Mouse (Mus musculus) CH12.LX (cell line): ENCODE results near the gene Riox2. TPM values are rescaled to one million over a fixed set of nuclear protein-coding genes. Genes with fewer than 3 reads are reported as not detected.

ENCODE experiments used
- DNase-seq: peaks from one replicate; pipeline ENCODE4 v3.0.0-alpha.2; 2013; ENCODE audit errors: extremely low read depth
- H3K27ac ChIP-seq: 2 replicates; pipeline ENCODE4 v1.5.1; 2012; ENCODE audit warnings: low read depth, mild to moderate bottlenecking, control low read depth, moderate library complexity; ENCODE audit not compliant: insufficient read depth
- H3K27me3 ChIP-seq: replicated peaks from 2 replicates; pipeline ENCODE3; 2012; ENCODE audit warnings: inconsistent platforms
- H3K36me3 ChIP-seq, 2 experiments: replicated peaks in 1 of 2; 2 replicates each; pipeline versions ENCODE3 to v1.6.1; 2012; ENCODE audit warnings: inconsistent platforms in 1 of 2, low read length in 1 of 2, mild to moderate bottlenecking in 1 of 2, mixed read lengths in 1 of 2, moderate library complexity in 1 of 2; ENCODE audit not compliant: control insufficient read depth in 1 of 2, insufficient read depth in 1 of 2
- H3K4me1 ChIP-seq, 2 experiments: 2 replicates each; pipeline ENCODE4 v1.6.1; 2012; ENCODE audit warnings: inconsistent platforms in 1 of 2, moderate library complexity in 1 of 2; ENCODE audit not compliant: insufficient read depth in 2 of 2, control insufficient read depth in 1 of 2
- H3K4me2 ChIP-seq: 2 replicates; pipeline ENCODE4 v1.6.1; 2012; ENCODE audit warnings: low read depth, mild to moderate bottlenecking, control low read depth; ENCODE audit not compliant: poor library complexity, insufficient read depth, severe bottlenecking
- H3K4me3 ChIP-seq, 3 experiments: fragments of 150-350 bp in 1 of 3; sonication (generic) in 1 of 3; replicated peaks in 1 of 3; 2 replicates each; pipeline versions ENCODE3 to v1.5.1; 2011 to 2012; ENCODE audit warnings: low read depth in 2 of 3, low read length in 2 of 3, mild to moderate bottlenecking in 2 of 3, moderate library complexity in 2 of 3, control low read depth in 1 of 3, improper control_type of control experiment in 1 of 3, inconsistent platforms in 1 of 3, mixed read lengths in 1 of 3; ENCODE audit not compliant: poor library complexity in 1 of 3
- H3K79me2 ChIP-seq: replicated peaks from 2 replicates; pipeline ENCODE4 v1.6.1; 2012; ENCODE audit warnings: mild to moderate bottlenecking, moderate library complexity; ENCODE audit not compliant: control insufficient read depth, poor library complexity, insufficient read depth, severe bottlenecking; ENCODE audit errors: extremely low read depth
- H3K9ac ChIP-seq: 2 replicates; pipeline ENCODE4 v1.6.1; 2012; ENCODE audit warnings: low read depth, mild to moderate bottlenecking, control low read depth, moderate library complexity; ENCODE audit not compliant: insufficient read depth
- H3K9me3 ChIP-seq: replicated peaks from 2 replicates; pipeline ENCODE3; 2012; ENCODE audit warnings: low read length, inconsistent platforms, mixed read lengths
- BHLHE40 ChIP-seq: IDR thresholded peaks from 2 replicates; pipeline ENCODE4 v1.6.1; 2011; ENCODE audit warnings: mild to moderate bottlenecking, low read depth, low read length, improper control_type of control experiment
- KAT2A ChIP-seq: IDR thresholded peaks from 2 replicates; pipeline ENCODE4 v1.6.1; 2012; ENCODE audit warnings: low read length, improper control_type of control experiment, inconsistent platforms; ENCODE audit not compliant: insufficient replicate concordance
- MYC ChIP-seq: IDR thresholded peaks from 2 replicates; pipeline ENCODE4 v1.6.1; 2011; ENCODE audit warnings: low read depth, mild to moderate bottlenecking, improper control_type of control experiment, low read length
- NELFE ChIP-seq: IDR thresholded peaks from 2 replicates; pipeline ENCODE4 v1.6.1; 2011; ENCODE audit warnings: low read depth, low read length, improper control_type of control experiment
- TCF12 ChIP-seq: IDR thresholded peaks from 2 replicates; pipeline ENCODE4 v1.6.1; 2014; ENCODE audit warnings: low read depth, mild to moderate bottlenecking, inconsistent platforms, low read length, improper control_type of control experiment
- USF1 ChIP-seq: IDR thresholded peaks from 2 replicates; pipeline ENCODE4 v1.6.1; 2014; ENCODE audit warnings: low read depth, mild to moderate bottlenecking, inconsistent platforms, low read length, improper control_type of control experiment
- dilution Hi-C: fragments of 300-500 bp; cut with MboI; formaldehyde crosslinking; loops from 2 replicates; pipeline ENCODE4 v1.14.3; 2020; ENCODE audit warnings: low sequenced_read_pairs; ENCODE audit not compliant: extremely low pct_unique_long_range_greater_than_20kb, extremely low pct_ligation_motif_present
- in situ Hi-C: fragments of 300-500 bp; cut with MboI; formaldehyde crosslinking; loops from 3 replicates; pipeline ENCODE4 v1.14.3; 2019; ENCODE audit warnings: low sequenced_read_pairs, low pct_ligation_motif_present, low pct_unique_long_range_greater_than_20kb, mixed read lengths
- polyA plus RNA-seq: library from polyadenylated mRNA; unstranded; fragments of >175 nt; gene quantifications from 2 replicates; pipeline ENCODE4 v1.2.1, GENCODE M21; 2012; ENCODE audit warnings: low read depth; ENCODE audit not compliant: insufficient read length
- total RNA-seq, 2 experiments: library from RNA; depleted of rRNA; stranded (reverse); fragments of 300-350 nt in 1 of 2; fragments of >200 nt in 1 of 2; gene quantifications; 2 replicates each; pipeline ENCODE4 v1.2.3; 2012 to 2014

Riox2 gene
- total and polyA plus RNA-seq, 3 experiments: 47.3 to 90.7 (median 53.6) TPM

GRCm38 (mm10) chr16:59540944-59541343, 69.4 kb downstream of the Riox2 start:
- TF ChIP-seq KAT2A: no peak
- peak; percentile 23; the same call in 1 of the 2 replicates for TF ChIP-seq BHLHE40
- TF ChIP-seq USF1: peak; percentile 54
- Histone ChIP-seq H3K4me2 (no peak overlapping the region), H3K9me3 (no peaks in the 10 kb centered on the region), H3K9ac (no peak overlapping the region), H3K27ac (no peak overlapping the region), H3K36me3 (no peaks in the 10 kb centered on the region), H3K79me2 (no peaks in the 10 kb centered on the region), H3K4me3 (no peak overlapping the region), H3K27me3 (no peaks in the 10 kb centered on the region), H3K4me1 (peaks cover 0 to 18% of the 10 kb centered on the region in 2 experiments; a peak in 2 of 4 replicates)
- dilution Hi-C loops (no loop called here), in situ Hi-C loops (no loop called here)
- DNase-seq: no peak

GRCm38 (mm10) chr16:59541382-59541781, 69.8 kb downstream of the Riox2 start:
- DNase-seq: no peak
- Histone ChIP-seq H3K4me3 (no peak overlapping the region), H3K9ac (no peak overlapping the region), H3K4me2 (no peak overlapping the region), H3K4me1 (peaks cover 0 to 18% of the 10 kb centered on the region in 2 experiments; a peak in 2 of 4 replicates), H3K9me3 (no peaks in the 10 kb centered on the region), H3K36me3 (no peaks in the 10 kb centered on the region), H3K27ac (no peak overlapping the region), H3K27me3 (no peaks in the 10 kb centered on the region), H3K79me2 (no peaks in the 10 kb centered on the region)
- TF ChIP-seq MYC: no peak
- TF ChIP-seq TCF12: no peak
- TF ChIP-seq NELFE: no peak
- in situ Hi-C loops (no loop called here), dilution Hi-C loops (no loop called here)

Other genes with a start within 250 kb of the Riox2 start
- gene Olfr201, start 199.1 kb upstream of the Riox2 start, total RNA-seq (2012; rRNA removed): not detected in 2 replicates
- gene Olfr201, start 199.1 kb upstream of the Riox2 start, total RNA-seq (2014; rRNA removed): not detected in 2 replicates
- gene Olfr201, start 199.1 kb upstream of the Riox2 start, polyA plus RNA-seq: not detected in 2 replicates
- gene Olfr202, start 185.0 kb upstream of the Riox2 start, total RNA-seq (2012; rRNA removed): not detected in 2 replicates
- not detected in 2 replicates for gene Olfr202, start 185.0 kb upstream of the Riox2 start, total RNA-seq (2014; rRNA removed)
- not detected in 2 replicates for gene Olfr202, start 185.0 kb upstream of the Riox2 start, polyA plus RNA-seq
- not detected in 2 replicates for gene Olfr203, start 172.9 kb upstream of the Riox2 start, total RNA-seq (2012; rRNA removed)
- gene Olfr203, start 172.9 kb upstream of the Riox2 start, total RNA-seq (2014; rRNA removed): not detected in 2 replicates
- gene Olfr203, start 172.9 kb upstream of the Riox2 start, polyA plus RNA-seq: not detected in 2 replicates
- gene Olfr204, start 153.5 kb upstream of the Riox2 start, total RNA-seq (2012; rRNA removed): not detected in 2 replicates
- gene Olfr204, start 153.5 kb upstream of the Riox2 start, total RNA-seq (2014; rRNA removed): not detected in 2 replicates
- gene Olfr204, start 153.5 kb upstream of the Riox2 start, polyA plus RNA-seq: not detected in 2 replicates
- gene Olfr205, start 140.6 kb upstream of the Riox2 start, total RNA-seq (2012; rRNA removed): not detected in 2 replicates
- gene Olfr205, start 140.6 kb upstream of the Riox2 start, total RNA-seq (2014; rRNA removed): not detected in 2 replicates
- gene Olfr205, start 140.6 kb upstream of the Riox2 start, polyA plus RNA-seq: not detected in 2 replicates
- gene Olfr206, start 122.5 kb upstream of the Riox2 start, total RNA-seq (2012; rRNA removed): not detected in 2 replicates
- not detected in 2 replicates for gene Olfr206, start 122.5 kb upstream of the Riox2 start, total RNA-seq (2014; rRNA removed)
- gene Olfr206, start 122.5 kb upstream of the Riox2 start, polyA plus RNA-seq: not detected in 2 replicates
- not detected in 2 replicates for gene Olfr209, start 107.8 kb upstream of the Riox2 start, total RNA-seq (2012; rRNA removed)
- not detected in 2 replicates for gene Olfr209, start 107.8 kb upstream of the Riox2 start, total RNA-seq (2014; rRNA removed)
- gene Olfr209, start 107.8 kb upstream of the Riox2 start, polyA plus RNA-seq: not detected in 2 replicates
- gene Gabrr3, start 64.4 kb upstream of the Riox2 start, total RNA-seq (2012; rRNA removed): not detected in 2 replicates
- gene Gabrr3, start 64.4 kb upstream of the Riox2 start, total RNA-seq (2014; rRNA removed): not detected in 2 replicates
- not detected in 2 replicates for gene Gabrr3, start 64.4 kb upstream of the Riox2 start, polyA plus RNA-seq
- gene Crybg3, start 129.2 kb downstream of the Riox2 start, total RNA-seq (2012; rRNA removed): 2.8 and 3.0 TPM in 2 replicates
- gene Crybg3, start 129.2 kb downstream of the Riox2 start, total RNA-seq (2014; rRNA removed): 2.7 and 3.3 TPM in 2 replicates
- gene Crybg3, start 129.2 kb downstream of the Riox2 start, polyA plus RNA-seq: 4.5 and 5.0 TPM in 2 replicates
- 0.08 TPM in 1 of 2 replicates, not detected in the other for gene Arl6, start 167.6 kb downstream of the Riox2 start, total RNA-seq (2012; rRNA removed)
- 0.77 and 0.80 TPM in 2 replicates for gene Arl6, start 167.6 kb downstream of the Riox2 start, total RNA-seq (2014; rRNA removed)
- gene Arl6, start 167.6 kb downstream of the Riox2 start, polyA plus RNA-seq: 0.23 and 0.25 TPM in 2 replicates